Mouse (Mus musculus) MEL (cell line): ENCODE results near the gene Ubap1. TPM values are rescaled to one million over a fixed set of nuclear protein-coding genes. Genes with fewer than 3 reads are reported as not detected.
A peak's percentile ranks its signal among the peaks of the same experiment; 100 is the strongest.

ENCODE experiments used
- DNase-seq: peaks from one replicate; pipeline ENCODE4 v3.0.0; 2011; ENCODE audit warnings: low read depth, low spot score
- H3K27ac ChIP-seq: 2 replicates; pipeline ENCODE4 v1.5.1; 2012; ENCODE audit warnings: low read depth, mild to moderate bottlenecking, control low read depth, low read length, moderate library complexity; ENCODE audit not compliant: control insufficient read depth
- H3K27me3 ChIP-seq, 2 experiments: fragments of 150-350 bp in 1 of 2; sonication (generic) in 1 of 2; 2 replicates each; pipeline ENCODE4 v1.6.1; 2012; ENCODE audit warnings: low read length in 2 of 2, mild to moderate bottlenecking in 2 of 2, improper control_type of control experiment in 1 of 2, moderate library complexity in 1 of 2; ENCODE audit not compliant: insufficient read depth in 2 of 2, control insufficient read depth in 1 of 2
- H3K36me3 ChIP-seq, 2 experiments: 2 replicates each; pipeline ENCODE4 v1.6.1; 2012 to 2014; ENCODE audit warnings: low read length in 2 of 2, improper control_type of control experiment in 1 of 2, inconsistent platforms in 1 of 2, mild to moderate bottlenecking in 1 of 2; ENCODE audit not compliant: insufficient read depth in 2 of 2, control insufficient read depth in 1 of 2
- H3K4me1 ChIP-seq, 2 experiments: fragments of 150-350 bp in 1 of 2; sonication (generic) in 1 of 2; 2 replicates each; pipeline ENCODE4 v1.6.1; 2012; ENCODE audit warnings: low read length in 2 of 2, improper control_type of control experiment in 1 of 2, mild to moderate bottlenecking in 1 of 2; ENCODE audit not compliant: insufficient read depth in 2 of 2, control insufficient read depth in 1 of 2
- H3K4me3 ChIP-seq, 2 experiments: fragments of 150-350 bp in 1 of 2; sonication (generic) in 1 of 2; 2 replicates each; pipeline ENCODE4 v1.5.1; 2012; ENCODE audit warnings: low read depth in 2 of 2, low read length in 2 of 2, mild to moderate bottlenecking in 2 of 2, moderate library complexity in 2 of 2, control low read depth in 1 of 2, improper control_type of control experiment in 1 of 2; ENCODE audit not compliant: control insufficient read depth in 1 of 2, insufficient read depth in 1 of 2
- H3K79me2 ChIP-seq: 2 replicates; pipeline ENCODE4 v1.6.1; 2012; ENCODE audit warnings: mild to moderate bottlenecking, low read length, moderate library complexity; ENCODE audit not compliant: control insufficient read depth, poor library complexity, insufficient read depth
- H3K9ac ChIP-seq: 2 replicates; pipeline ENCODE4 v1.6.1; 2012; ENCODE audit warnings: low read depth, mild to moderate bottlenecking, control low read depth, low read length, moderate library complexity; ENCODE audit not compliant: control insufficient read depth, poor library complexity, severe bottlenecking
- H3K9me3 ChIP-seq: fragments of 150-350 bp; sonication (generic); replicated peaks from 2 replicates; pipeline ENCODE4 v1.6.1; 2012; ENCODE audit warnings: mild to moderate bottlenecking, low read length, improper control_type of control experiment, moderate library complexity; ENCODE audit not compliant: insufficient read depth
- CHD2 ChIP-seq: IDR thresholded peaks from 2 replicates; pipeline ENCODE4 v1.6.1; 2011; ENCODE audit warnings: low read length, improper control_type of control experiment
- E2F4 ChIP-seq: IDR thresholded peaks from 2 replicates; pipeline ENCODE4 v1.6.1; 2011; ENCODE audit warnings: low read depth, low read length, improper control_type of control experiment, borderline replicate concordance
- ELF1 ChIP-seq: IDR thresholded peaks from 2 replicates; pipeline ENCODE4 v1.6.1; 2014; ENCODE audit warnings: low read depth, mild to moderate bottlenecking, inconsistent platforms, low read length, improper control_type of control experiment, moderate library complexity
- EP300 ChIP-seq, 2 experiments: IDR thresholded peaks; 2 replicates each; pipeline ENCODE4 v1.6.1; 2011; ENCODE audit warnings: improper control_type of control experiment in 2 of 2, low read length in 2 of 2, low read depth in 1 of 2, mild to moderate bottlenecking in 1 of 2
- ETS1 ChIP-seq: IDR thresholded peaks from 2 replicates; pipeline ENCODE4 v1.6.1; 2012; ENCODE audit warnings: low read depth, mild to moderate bottlenecking, inconsistent platforms, low read length, improper control_type of control experiment, moderate library complexity
- KAT2A ChIP-seq: conservative IDR thresholded peaks from 2 replicates; pipeline ENCODE4 v1.6.1; 2012; ENCODE audit warnings: low read depth, low read length, improper control_type of control experiment, inconsistent platforms
- MYB ChIP-seq: IDR thresholded peaks from 2 replicates; pipeline ENCODE4 v1.6.1; 2011; ENCODE audit warnings: mild to moderate bottlenecking, low read depth, low read length, improper control_type of control experiment
- MYC ChIP-seq: IDR thresholded peaks from 2 replicates; pipeline ENCODE4 v1.6.1; 2011; ENCODE audit warnings: low read depth, mild to moderate bottlenecking, low read length, improper control_type of control experiment, moderate library complexity
- NRF1 ChIP-seq: IDR thresholded peaks from 2 replicates; pipeline ENCODE4 v1.6.1; 2014; ENCODE audit warnings: low read depth, mild to moderate bottlenecking, inconsistent platforms, low read length, improper control_type of control experiment, moderate library complexity; ENCODE audit not compliant: poor library complexity, insufficient read depth, severe bottlenecking
- POLR2A ChIP-seq, 2 experiments: IDR thresholded peaks; 2 replicates each; pipeline ENCODE4 v1.6.1; 2011 to 2012; ENCODE audit warnings: low read length in 2 of 2, mild to moderate bottlenecking in 2 of 2, control low read depth in 1 of 2, improper control_type of control experiment in 1 of 2, low read depth in 1 of 2, moderate library complexity in 1 of 2; ENCODE audit not compliant: control insufficient read depth in 1 of 2, insufficient read depth in 1 of 2, poor library complexity in 1 of 2
- POLR2AphosphoS2 ChIP-seq: IDR thresholded peaks from 2 replicates; pipeline ENCODE4 v1.6.1; 2011; ENCODE audit warnings: low read length, improper control_type of control experiment
- POLR2AphosphoS5 ChIP-seq: IDR thresholded peaks from 2 replicates; pipeline ENCODE4 v1.6.1; 2012; ENCODE audit warnings: low read depth, borderline replicate concordance, mild to moderate bottlenecking, inconsistent platforms, low read length, moderate library complexity, mixed read lengths
- RCOR1 ChIP-seq: IDR thresholded peaks from 2 replicates; pipeline ENCODE4 v1.6.1; 2012; ENCODE audit warnings: low read depth, mild to moderate bottlenecking, inconsistent platforms, low read length, improper control_type of control experiment
- TBP ChIP-seq: IDR thresholded peaks from 2 replicates; pipeline ENCODE4 v1.8.0; 2011; ENCODE audit warnings: low read depth, low read length, improper control_type of control experiment
- TCF12 ChIP-seq: IDR thresholded peaks from 2 replicates; pipeline ENCODE4 v1.6.1; 2014; ENCODE audit warnings: low read depth, mild to moderate bottlenecking, inconsistent platforms, low read length, improper control_type of control experiment, moderate library complexity
- UBTF ChIP-seq: IDR thresholded peaks from 2 replicates; pipeline ENCODE4 v1.6.1; 2012; ENCODE audit warnings: low read depth, mild to moderate bottlenecking, inconsistent platforms, low read length, improper control_type of control experiment, moderate library complexity, borderline replicate concordance; ENCODE audit not compliant: insufficient read depth
- USF1 ChIP-seq: IDR thresholded peaks from 2 replicates; pipeline ENCODE4 v1.6.1; 2014; ENCODE audit warnings: low read depth, mild to moderate bottlenecking, inconsistent platforms, low read length, improper control_type of control experiment, moderate library complexity
- ZC3H11A ChIP-seq: IDR thresholded peaks from 2 replicates; pipeline ENCODE4 v1.6.1; 2012; ENCODE audit warnings: low read depth, mild to moderate bottlenecking, inconsistent platforms, low read length, improper control_type of control experiment
- ZMIZ1 ChIP-seq: IDR thresholded peaks from 2 replicates; pipeline ENCODE4 v1.6.1; 2012; ENCODE audit warnings: low read depth, mild to moderate bottlenecking, inconsistent platforms, low read length, improper control_type of control experiment, moderate library complexity
- polyA plus RNA-seq, 2 experiments: library from polyadenylated mRNA; stranded (reverse) in 1 of 2; unstranded in 1 of 2; fragments of >175 nt in 1 of 2; fragments of >200 nt in 1 of 2; gene quantifications; 2 replicates each; pipeline versions ENCODE4 v1.2.1 to v1.2.4; 2012; ENCODE audit warnings: low replicate concordance in 2 of 2, low read depth in 1 of 2; ENCODE audit not compliant: insufficient read length in 2 of 2, insufficient read depth in 1 of 2, missing spikeins in 1 of 2
- total RNA-seq: library from RNA; depleted of rRNA; stranded (reverse); fragments of 300-350 nt; gene quantifications from 2 replicates; pipeline ENCODE4 v1.2.3, GENCODE M21; 2012

Gene Ubap1
- total and polyA plus RNA-seq, 3 experiments, result 9.1 to 15.7 TPM; not detected in 1

DNA sequence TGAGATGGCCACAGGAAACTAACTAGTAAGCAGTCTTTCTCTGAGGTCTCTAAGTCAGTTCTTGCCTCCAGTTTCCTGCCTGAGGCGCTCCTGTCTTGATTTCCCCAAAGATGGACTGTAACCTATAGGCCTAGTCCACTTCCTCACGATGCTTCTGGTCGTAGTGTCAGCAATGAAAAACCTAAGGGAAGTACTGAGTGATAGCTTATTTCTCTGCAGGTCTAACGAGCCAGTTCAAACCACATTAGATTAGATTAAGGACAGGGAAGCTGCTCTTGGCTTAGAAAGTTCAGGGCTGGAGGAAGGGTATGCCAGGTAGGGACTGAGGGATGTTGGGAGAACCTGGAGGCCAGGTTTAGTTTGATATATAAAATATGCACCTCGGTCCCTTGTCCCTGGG is 52.8 kb downstream of the Ubap1 start:
- Histone ChIP-seq H3K36me3 (peaks cover 4 to 20% of the 10 kb centered on the region in 2 experiments), H3K4me1 (peaks cover 14 to 20% of the 10 kb centered on the region in 2 experiments), H3K4me3 (no peak overlapping the region), H3K79me2 (no peaks in the 10 kb centered on the region), H3K9me3 (no peaks in the 10 kb centered on the region), H3K27me3 (no peaks in the 10 kb centered on the region), H3K27ac (peak overlapping the region; percentile 62)
- peak; percentile 57 for DNase-seq
- no peak for TF ChIP-seq ZC3H11A
- TF ChIP-seq USF1, result no peak
- no peak for TF ChIP-seq POLR2A (IDR thresholded peaks at IDR 0.05; ENCODE audit: control insufficient read depth in 1 of 2, insufficient read depth in 1 of 2, low read depth in 1 of 2, low read length in 2 of 2, poor library complexity in 1 of 2)
- peak; percentile 7; the same call in 1 of the 2 replicates for TF ChIP-seq RCOR1
- TF ChIP-seq ETS1, result peak; percentile 38; the same call in 1 of the 2 replicates
- TF ChIP-seq EP300 (IDR thresholded peaks at IDR 0.05; ENCODE audit: low read depth in 1 of 2, low read length in 2 of 2), result peak; percentile 66 to 77; a peak in 3 of 4 replicates
- TF ChIP-seq ZMIZ1, result no peak
- TF ChIP-seq, all 39 proteins: peak for 3
- H3K9ac ChIP-seq, result no peak overlapping the region

DNA sequence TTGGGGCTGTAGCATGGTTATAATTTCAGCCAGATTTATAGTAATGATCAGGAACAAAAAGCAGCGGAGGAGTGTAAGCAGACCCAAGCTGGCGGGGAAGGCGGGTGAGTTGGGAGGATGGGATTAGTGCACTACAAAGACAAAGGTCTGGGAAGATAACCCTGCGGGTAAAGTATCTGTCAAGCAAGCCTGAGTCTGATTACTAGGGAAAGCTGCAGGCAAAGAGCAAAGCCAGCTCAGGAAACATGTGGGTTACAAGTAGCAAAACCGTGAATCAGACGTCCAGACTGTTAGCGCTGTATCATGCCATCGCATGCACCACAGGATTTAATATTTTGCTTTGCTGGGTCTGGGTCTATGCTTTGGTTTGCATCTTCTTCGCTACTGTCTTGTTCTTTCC is 57.8 kb downstream of the Ubap1 start:
- Histone ChIP-seq H3K79me2 (no peaks in the 10 kb centered on the region), H3K9me3 (no peaks in the 10 kb centered on the region), H3K9ac (no peak overlapping the region), H3K27ac (no peak overlapping the region), H3K27me3 (no peaks in the 10 kb centered on the region), H3K4me1 (peaks cover 3 to 5% of the 10 kb centered on the region in 2 experiments), H3K36me3 (peaks cover 5% of the 10 kb centered on the region in 2 experiments), H3K4me3 (no peak overlapping the region)
- DNase-seq, result no peak
- TF ChIP-seq TCF12 (no peak), CHD2 (no peak), NRF1 (no peak), UBTF (no peak), POLR2AphosphoS2 (no peak), ZMIZ1 (no peak), MYB (no peak), USF1 (no peak), POLR2AphosphoS5 (no peak), MYC (no peak), ELF1 (no peak), POLR2A (IDR thresholded peaks at IDR 0.05; ENCODE audit: control insufficient read depth in 1 of 2, insufficient read depth in 1 of 2, low read depth in 1 of 2, low read length in 2 of 2, poor library complexity in 1 of 2) (no peak), EP300 (IDR thresholded peaks at IDR 0.05; ENCODE audit: low read depth in 1 of 2, low read length in 2 of 2) (no peak), TBP (no peak), ETS1 (no peak), E2F4 (no peak), KAT2A (no peak)
